In genomic region chr2:115257391-115257790, GRCm38 (mm10) we compare ENCODE assay signal across 28 mouse cellular contexts.
DNase-seq lines count a peak whose midpoint lies in the region; ATAC-seq and TF ChIP-seq lines count a peak whose summit lies in the region.
"Had no signal": no experiment of that assay in that cellular context is flagged by ENCODE, and none has a peak within 500 bp of the region (broad histone marks: within the 10 kb centered on the region; RNA-seq: fewer than 3 reads in every experiment).

No protein-coding gene starts in this region.

- H3K27ac ChIP-seq in heart, adult 2 months = no peak overlapping the region
- H3K27ac ChIP-seq: hindbrain, embryonic 14.5 days; layer of hippocampus, adult 2 months; left cerebral cortex, adult 2 months; liver, embryonic 12.5 days; midbrain, embryonic 13.5 days; neural tube, embryonic 15.5 days had no signal

- 63% methylated on average over 2 of the region's 2 CpGs for WGBS in heart, adult 2 months

- no peak overlapping the region for H3K4me3 ChIP-seq in heart, adult 2 months
- H3K4me3 ChIP-seq: layer of hippocampus, adult 2 months; left cerebral cortex, adult 2 months; liver, embryonic 12.5 days; megakaryocyte, embryonic 14.5 days; midbrain, embryonic 13.5 days; neural tube, embryonic 15.5 days had no signal

- no peak for TF ChIP-seq CTCF in brain, embryonic 14.5 days (IDR thresholded peaks at IDR 0.05; ENCODE audit: borderline replicate concordance, extremely low read depth, insufficient read depth, insufficient read length)
- no peak for TF ChIP-seq CTCF in heart, adult 2 months (IDR thresholded peaks at IDR 0.05)

- no peaks in the 10 kb centered on the region for H3K27me3 ChIP-seq in heart, adult 2 months (ENCODE audit: control insufficient read depth, insufficient read depth, low read length)
- H3K27me3 ChIP-seq: CH12.LX; liver, embryonic 12.5 days; megakaryocyte, embryonic 14.5 days; midbrain, embryonic 13.5 days; neural tube, embryonic 15.5 days had no signal

- TF ChIP-seq EP300 in heart, adult 2 months (IDR thresholded peaks at IDR 0.05; ENCODE audit: insufficient read depth, low read depth, low read length) = no peak

- H3K36me3 ChIP-seq in heart, adult 2 months (ENCODE audit: control insufficient read depth, insufficient read depth, low read length) = no peaks in the 10 kb centered on the region
- H3K36me3 ChIP-seq: liver, embryonic 12.5 days; midbrain, embryonic 13.5 days; neural tube, embryonic 15.5 days had no signal

- ATAC-seq in cerebellum, adult (ENCODE audit: insufficient number of reproducible peaks, low FRiP score, low TSS enrichment) = no peak
- ATAC-seq: forebrain, embryonic 14.5 days; inflammation-experienced regulatory T-cells, adult 6 months; liver, embryonic 12.5 days; liver, postnatal 0 days; midbrain, embryonic 13.5 days had no signal

- no peaks in the 10 kb centered on the region for H3K79me2 ChIP-seq in heart, adult 2 months (replicated peaks; ENCODE audit: control insufficient read depth, insufficient read depth, low read length)

- no peak for TF ChIP-seq POLR2A in brain, embryonic 14.5 days (IDR thresholded peaks at IDR 0.05; ENCODE audit: borderline replicate concordance, extremely low read depth, insufficient read depth, insufficient read length, poor library complexity, severe bottlenecking)
- no peak for TF ChIP-seq POLR2A in heart, adult 2 months (IDR thresholded peaks at IDR 0.05; ENCODE audit: insufficient read depth, low read depth, low read length)

- DNase-seq in cerebellum, adult 11 months = peak; percentile 7
- DNase-seq in brain, embryonic 14.5 days (ENCODE audit: low read depth) = peak; percentile 32
- peak; percentile 11 for DNase-seq in cerebellum, adult 9-11 months
- peak; percentile 30 for DNase-seq in retina, postnatal 1 day
- DNase-seq in heart, adult 2 months = no peak
- DNase-seq in kidney, adult 18-20 months = no peak
- DNase-seq: adrenal gland, postnatal 14 days; gastrocnemius, postnatal 14 days; heart, adult 11 months; heart, postnatal 4 days; kidney, adult 11 months; kidney, postnatal 36 days; liver, postnatal 0 days; lung, postnatal 4 days; right cerebral cortex, adult 18-20 months; spleen, adult 18-20 months; thymus, postnatal 14 days had no signal

- no peak overlapping the region for H3K9ac ChIP-seq in heart, adult 2 months (ENCODE audit: low read depth, low read length)
- H3K9ac ChIP-seq: hindbrain, embryonic 14.5 days; liver, embryonic 12.5 days; liver, postnatal 0 days; midbrain, embryonic 13.5 days; neural tube, embryonic 15.5 days had no signal

- no peaks in the 10 kb centered on the region for H3K4me1 ChIP-seq in heart, adult 2 months (ENCODE audit: control insufficient read depth, insufficient read depth, low read length)
- H3K4me1 ChIP-seq: liver, embryonic 12.5 days; megakaryocyte, embryonic 14.5 days; midbrain, embryonic 13.5 days; neural tube, embryonic 15.5 days had no signal

- intact Hi-C loops in heart, adult 2 months (cut with DNase I) = no loop called here

Comparison
In these comparisons a context has a peak if more than half of its experiments do, and no peak if none do; other contexts are left out.
1. DNase-seq: peak in cerebellum, adult 11 months (single experiment), brain, embryonic 14.5 days (single experiment), cerebellum, adult 9-11 months (single experiment) and retina, postnatal 1 day (single experiment); none in heart, adult 2 months (0 of 2) and kidney, adult 18-20 months (single experiment).